Mouse (Mus musculus): Measurements from ENCODE around the gene Izumo2.

- TF ChIP-seq ZNF384 (IDR thresholded peaks at IDR 0.05; ENCODE audit: low read depth, low read length), result no peak
- no peak for TF ChIP-seq CHD2 (IDR thresholded peaks at IDR 0.05; ENCODE audit: low read depth, low read length)
Observed at GRCm38 (mm10) chr7:44672193-44672592, 36.3 kb upstream of the Izumo2 start.

Measured in ES-E14 (cell line).